Mouse (Mus musculus) kidney, embryonic 15.5 days (tissue): ENCODE data around the gene Cenpt. TPM values are rescaled to one million over a fixed set of nuclear protein-coding genes. Genes with fewer than 3 reads are reported as not detected.

ENCODE experiments used
- ATAC-seq: fragments of 200-750 bp; cut with Nextera tagmentation; replicated peaks from 2 replicates; pipeline ENCODE4 v1.8.0; 2017; ENCODE audit warnings: moderate TSS enrichment; ENCODE audit not compliant: low FRiP score
- H3K27ac ChIP-seq: fragments of 300-500 bp; sonication (generic); 2 replicates; pipeline ENCODE4 v1.5.1; 2015; ENCODE audit warnings: mild to moderate bottlenecking, inconsistent platforms
- H3K27me3 ChIP-seq: fragments of 300-500 bp; sonication (generic); 2 replicates; pipeline ENCODE4 v1.6.1; 2015; ENCODE audit warnings: inconsistent platforms
- H3K36me3 ChIP-seq: fragments of 300-500 bp; sonication (generic); 2 replicates; pipeline ENCODE4 v1.6.1; 2015; ENCODE audit warnings: inconsistent platforms
- H3K4me1 ChIP-seq: fragments of 300-500 bp; sonication (generic); 2 replicates; pipeline ENCODE4 v1.6.1; 2015; ENCODE audit warnings: inconsistent platforms
- H3K4me2 ChIP-seq: fragments of 300-500 bp; sonication (generic); 2 replicates; pipeline ENCODE4 v1.6.1; 2015; ENCODE audit warnings: moderate library complexity, mild to moderate bottlenecking, inconsistent platforms
- H3K4me3 ChIP-seq: fragments of 300-500 bp; sonication (generic); replicated peaks from 2 replicates; pipeline ENCODE4 v1.5.1; 2015; ENCODE audit warnings: mild to moderate bottlenecking, inconsistent platforms
- H3K9ac ChIP-seq: fragments of 300-500 bp; sonication (generic); 2 replicates; pipeline ENCODE4 v1.6.1; 2015; ENCODE audit warnings: mild to moderate bottlenecking, inconsistent platforms
- H3K9me3 ChIP-seq: fragments of 300-500 bp; sonication (generic); replicated peaks from 2 replicates; pipeline ENCODE4 v1.6.1; 2016; ENCODE audit warnings: inconsistent platforms
- WGBS: fragments of 180-500 bp; shearing (Covaris S2); methylation state at CpG from one replicate; pipeline ENCODE4 v1.1.7; 2015; ENCODE audit warnings: mixed read lengths; 5-methylcytosine and 5-hydroxymethylcytosine counted together
- polyA plus RNA-seq: library from polyadenylated mRNA; unstranded; fragments of >200 nt; fragmentation: Nextera tagmentation; extraction: Ambion mirVana; gene quantifications from 2 replicates; pipeline ENCODE4 v1.2.1, GENCODE M21; 2015

Gene Cenpt
- polyA plus RNA-seq, 1 experiment from 2014 or later, result 47.0 TPM

- no peak for ATAC-seq
- no peaks in the 10 kb centered on the region for H3K9me3 ChIP-seq
- 93% methylated on average over 3 of the region's 3 CpGs for WGBS
These were observed 33.4 kb downstream of the Cenpt start for GRCm38 (mm10) chr8:105819659-105820058.

GRCm38 (mm10) chr8:105813241-105813640, 39.8 kb downstream of the Cenpt start:
- Histone ChIP-seq H3K9me3 (no peaks in the 10 kb centered on the region), H3K36me3 (peaks cover 16% of the 10 kb centered on the region), H3K9ac (no peak overlapping the region), H3K4me2 (no peak overlapping the region), H3K27me3 (no peaks in the 10 kb centered on the region), H3K4me1 (peaks cover 7% of the 10 kb centered on the region; the same call in 1 of the 2 replicates), H3K4me3 (no peak overlapping the region), H3K27ac (no peak overlapping the region)
- no peak for ATAC-seq
- WGBS, result 97% methylated on average over 6 of the region's 6 CpGs

More at GRCm38 (mm10) chr8:105819659-105820058, 33.4 kb downstream of the Cenpt start:
- H3K27me3 ChIP-seq, result no peaks in the 10 kb centered on the region
- no peaks in the 10 kb centered on the region for H3K4me1 ChIP-seq
- H3K36me3 ChIP-seq, result peaks cover 59% of the 10 kb centered on the region
- no peak overlapping the region for H3K4me3 ChIP-seq
- no peak overlapping the region for H3K9ac ChIP-seq
- H3K4me2 ChIP-seq, result no peak overlapping the region
- no peak overlapping the region for H3K27ac ChIP-seq

GRCm38 (mm10) chr8:105812511-105812910, 40.6 kb downstream of the Cenpt start:
- H3K4me2 ChIP-seq, result no peak overlapping the region
- peaks cover 11% of the 10 kb centered on the region for H3K4me1 ChIP-seq
- no peaks in the 10 kb centered on the region for H3K9me3 ChIP-seq
- no peak overlapping the region for H3K9ac ChIP-seq
- WGBS, result 85% methylated on average over 5 of the region's 5 CpGs
- H3K36me3 ChIP-seq, result peaks cover 9% of the 10 kb centered on the region
- H3K4me3 ChIP-seq, result no peak overlapping the region
- H3K27ac ChIP-seq, result no peak overlapping the region
- no peak for ATAC-seq
- H3K27me3 ChIP-seq, result no peaks in the 10 kb centered on the region

GRCm38 (mm10) chr8:105811543-105811942, 41.5 kb downstream of the Cenpt start:
- Histone ChIP-seq H3K36me3 (peaks cover 9% of the 10 kb centered on the region), H3K9ac (no peak overlapping the region), H3K4me1 (peaks cover 11% of the 10 kb centered on the region), H3K27ac (no peak overlapping the region), H3K4me2 (no peak overlapping the region), H3K27me3 (no peaks in the 10 kb centered on the region), H3K9me3 (no peaks in the 10 kb centered on the region), H3K4me3 (no peak overlapping the region)
- no peak for ATAC-seq
- WGBS, result 80% methylated on average over 3 of the region's 3 CpGs

- peaks cover 9% of the 10 kb centered on the region for H3K36me3 ChIP-seq
- no peak overlapping the region for H3K27ac ChIP-seq
- H3K4me2 ChIP-seq, result no peak overlapping the region
- peaks cover 11% of the 10 kb centered on the region for H3K4me1 ChIP-seq
- H3K9me3 ChIP-seq, result no peaks in the 10 kb centered on the region
- H3K4me3 ChIP-seq, result no peak overlapping the region
- H3K27me3 ChIP-seq, result no peaks in the 10 kb centered on the region
- 77% methylated on average over 10 of the region's 10 CpGs for WGBS
- no peak for ATAC-seq
- H3K9ac ChIP-seq, result no peak overlapping the region
These were observed 42.0 kb downstream of the Cenpt start for GRCm38 (mm10) chr8:105811061-105811460.

GRCm38 (mm10) chr8:105810245-105810786, 42.8 kb downstream of the Cenpt start:
- peaks cover 12% of the 10 kb centered on the region for H3K36me3 ChIP-seq
- H3K9me3 ChIP-seq, result no peaks in the 10 kb centered on the region
- no peak overlapping the region for H3K27ac ChIP-seq
- H3K9ac ChIP-seq, result no peak overlapping the region
- H3K4me2 ChIP-seq, result no peak overlapping the region
- H3K4me3 ChIP-seq, result no peak overlapping the region
- no peaks in the 10 kb centered on the region for H3K27me3 ChIP-seq
- 83% methylated on average over 6 of the region's 6 CpGs for WGBS
- peaks cover 11% of the 10 kb centered on the region for H3K4me1 ChIP-seq
- ATAC-seq, result no peak

GRCm38 (mm10) chr8:105808480-105808879, 44.6 kb downstream of the Cenpt start:
- peaks cover 12% of the 10 kb centered on the region for H3K4me1 ChIP-seq
- no peak overlapping the region for H3K9ac ChIP-seq
- peaks cover 26% of the 10 kb centered on the region for H3K36me3 ChIP-seq
- H3K27ac ChIP-seq, result 0 out of 2 replicates have a peak overlapping the region, but pooled peaks have one; percentile 13
- no peak overlapping the region for H3K4me3 ChIP-seq
- 90% methylated on average over 2 of the region's 2 CpGs for WGBS
- no peaks in the 10 kb centered on the region for H3K27me3 ChIP-seq
- no peak for ATAC-seq
- no peaks in the 10 kb centered on the region for H3K9me3 ChIP-seq
- no peak overlapping the region for H3K4me2 ChIP-seq

- Histone ChIP-seq H3K9me3 (no peaks in the 10 kb centered on the region), H3K27me3 (no peaks in the 10 kb centered on the region), H3K4me1 (peaks cover 12% of the 10 kb centered on the region), H3K4me2 (no peak overlapping the region), H3K27ac (0 out of 2 replicates have a peak overlapping the region, but pooled peaks have one; percentile 13), H3K9ac (no peak overlapping the region), H3K4me3 (no peak overlapping the region), H3K36me3 (peaks cover 30% of the 10 kb centered on the region)
- ATAC-seq, result no peak
- WGBS, result 73% methylated on average over 5 of the region's 5 CpGs
These were observed 45.3 kb downstream of the Cenpt start for GRCm38 (mm10) chr8:105807766-105808165.

- no peak for ATAC-seq
- H3K27ac ChIP-seq, result no peak overlapping the region
- H3K4me3 ChIP-seq, result no peak overlapping the region
- H3K27me3 ChIP-seq, result no peaks in the 10 kb centered on the region
- H3K36me3 ChIP-seq, result peaks cover 24% of the 10 kb centered on the region
- H3K9me3 ChIP-seq, result no peaks in the 10 kb centered on the region
- WGBS, result 68% methylated on average over 1 of the region's 1 CpGs
- peaks cover 12% of the 10 kb centered on the region for H3K4me1 ChIP-seq
- H3K4me2 ChIP-seq, result no peak overlapping the region
- H3K9ac ChIP-seq, result no peak overlapping the region
These were observed 47.1 kb downstream of the Cenpt start for GRCm38 (mm10) chr8:105805964-105806363.

- H3K4me3 ChIP-seq, result no peak overlapping the region
- H3K4me1 ChIP-seq, result peaks cover 12% of the 10 kb centered on the region
- no peaks in the 10 kb centered on the region for H3K27me3 ChIP-seq
- no peak overlapping the region for H3K4me2 ChIP-seq
- WGBS, result 80% methylated on average over 3 of the region's 3 CpGs
- ATAC-seq, result no peak
- no peak overlapping the region for H3K9ac ChIP-seq
- H3K9me3 ChIP-seq, result no peaks in the 10 kb centered on the region
- peaks cover 21% of the 10 kb centered on the region for H3K36me3 ChIP-seq
- H3K27ac ChIP-seq, result no peak overlapping the region
These were observed 47.7 kb downstream of the Cenpt start for GRCm38 (mm10) chr8:105805346-105805745.

- Histone ChIP-seq H3K27me3 (no peaks in the 10 kb centered on the region), H3K4me1 (peaks cover 15% of the 10 kb centered on the region), H3K36me3 (peaks cover 21% of the 10 kb centered on the region), H3K4me3 (no peak overlapping the region), H3K9ac (no peak overlapping the region), H3K4me2 (no peak overlapping the region), H3K27ac (no peak overlapping the region), H3K9me3 (no peaks in the 10 kb centered on the region)
- ATAC-seq, result no peak
- WGBS, result 89% methylated on average over 7 of the region's 7 CpGs
These were observed 48.3 kb downstream of the Cenpt start for GRCm38 (mm10) chr8:105804797-105805196.

GRCm38 (mm10) chr8:105801153-105801904, 51.7 kb downstream of the Cenpt start:
- no peak overlapping the region for H3K27ac ChIP-seq
- no peaks in the 10 kb centered on the region for H3K27me3 ChIP-seq
- ATAC-seq, result peak; percentile 64; the same call in 1 of the 2 replicates
- 87% methylated on average over 6 of the region's 6 CpGs for WGBS
- no peaks in the 10 kb centered on the region for H3K9me3 ChIP-seq
- H3K36me3 ChIP-seq, result peaks cover 21% of the 10 kb centered on the region
- no peak overlapping the region for H3K4me2 ChIP-seq
- H3K4me3 ChIP-seq, result no peak overlapping the region
- H3K9ac ChIP-seq, result no peak overlapping the region
- peaks cover 22% of the 10 kb centered on the region for H3K4me1 ChIP-seq
